Mouse (Mus musculus) thymus, adult 2 months (tissue): ENCODE data around the gene Fam8a1. TPM values are rescaled to one million over a fixed set of nuclear protein-coding genes. Genes with fewer than 3 reads are reported as not detected.

Experiments used
- DNase-seq: peaks from one replicate; pipeline ENCODE4 v3.0.0; 2021
- H3K27ac ChIP-seq: fragments of 200-500 bp; 2 replicates; pipeline ENCODE4 v1.5.1; 2012; ENCODE audit warnings: low read length, control low read depth; ENCODE audit not compliant: control insufficient read depth, insufficient read depth
- H3K27me3 ChIP-seq: fragments of 200-500 bp; 2 replicates; pipeline ENCODE4 v1.6.1; 2012; ENCODE audit warnings: mild to moderate bottlenecking, low read length, moderate library complexity, mixed read lengths; ENCODE audit not compliant: control insufficient read depth, insufficient read depth
- H3K36me3 ChIP-seq: fragments of 200-500 bp; 2 replicates; pipeline ENCODE4 v1.6.1; 2012; ENCODE audit warnings: mild to moderate bottlenecking, low read length, moderate library complexity; ENCODE audit not compliant: control insufficient read depth, insufficient read depth
- H3K4me1 ChIP-seq: fragments of 200-500 bp; replicated peaks from 2 replicates; pipeline ENCODE4 v1.6.1; 2012; ENCODE audit warnings: low read length; ENCODE audit not compliant: control insufficient read depth, insufficient read depth
- H3K4me3 ChIP-seq: fragments of 200-500 bp; 2 replicates; pipeline ENCODE4 v1.5.1; 2012; ENCODE audit warnings: mild to moderate bottlenecking, low read length, control low read depth, moderate library complexity; ENCODE audit not compliant: control insufficient read depth, insufficient read depth
- CTCF ChIP-seq: fragments of 200-500 bp; IDR thresholded peaks from 2 replicates; pipeline ENCODE4 v1.5.1; 2012; ENCODE audit warnings: mild to moderate bottlenecking, control low read depth, low read length, moderate library complexity, borderline replicate concordance; ENCODE audit not compliant: control insufficient read depth, poor library complexity, insufficient read depth; ENCODE audit errors: extremely low read depth
- POLR2A ChIP-seq: fragments of 200-500 bp; IDR thresholded peaks from 2 replicates; pipeline ENCODE4 v1.6.1; 2012; ENCODE audit warnings: mild to moderate bottlenecking, low read length, control low read depth, moderate library complexity; ENCODE audit not compliant: control insufficient read depth, poor library complexity, insufficient read depth; ENCODE audit errors: extremely low read depth
- WGBS: fragments of 180-500 bp; shearing (Covaris S2); methylation state at CpG from one replicate; pipeline ENCODE4 v1.1.7; 2018; 5-methylcytosine and 5-hydroxymethylcytosine counted together
- polyA plus RNA-seq: library from polyadenylated mRNA; depleted of rRNA; stranded (reverse); fragments of >200 nt; gene quantifications from 2 replicates; pipeline ENCODE4 v1.2.3, GENCODE M21; 2012

Fam8a1 gene
- polyA plus RNA-seq, 1 experiment = 16.0 TPM

GRCm38 (mm10) chr13:46715976-46716639 lies 46.8 kb downstream of the Fam8a1 start:
- H3K4me1 ChIP-seq = peaks cover 2% of the 10 kb centered on the region
- peaks cover 41% of the 10 kb centered on the region for H3K36me3 ChIP-seq
- H3K27ac ChIP-seq = no peak overlapping the region
- no peak for TF ChIP-seq POLR2A
- TF ChIP-seq CTCF = no peak
- WGBS = 52% methylated on average over 3 of the region's 3 CpGs
- no peak for DNase-seq
- H3K27me3 ChIP-seq = no peaks in the 10 kb centered on the region
- no peak overlapping the region for H3K4me3 ChIP-seq

DNA sequence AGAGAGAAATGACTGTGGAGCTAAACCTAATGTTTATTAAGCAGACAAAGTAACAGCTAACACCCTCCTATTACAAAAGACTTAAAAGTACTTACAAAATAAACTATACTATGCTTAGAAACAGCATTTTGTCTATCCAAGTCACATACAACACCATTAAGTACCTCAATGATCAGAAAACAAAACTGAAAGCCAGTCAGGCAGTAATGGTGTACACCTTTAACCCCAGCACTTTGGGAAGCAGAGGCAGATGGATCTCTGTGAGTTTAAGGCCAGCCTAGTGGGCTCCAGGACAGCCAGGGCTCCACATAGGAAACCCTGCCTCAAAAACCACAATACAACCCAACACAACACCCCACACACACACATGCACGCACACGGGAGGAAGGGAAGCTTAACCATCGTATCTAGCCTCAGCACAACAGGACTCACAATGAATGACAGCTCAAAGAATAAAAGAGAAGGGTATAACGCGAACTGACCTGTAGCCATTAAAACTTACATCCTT lies 49.6 kb downstream of the Fam8a1 start:
- no peak for DNase-seq
- no peak for TF ChIP-seq POLR2A
- TF ChIP-seq CTCF = no peak
- Histone ChIP-seq H3K27ac (peak overlapping the region; percentile 15; the same call in 1 of the 2 replicates), H3K27me3 (no peaks in the 10 kb centered on the region), H3K36me3 (peaks cover 18% of the 10 kb centered on the region), H3K4me1 (peaks cover 2% of the 10 kb centered on the region), H3K4me3 (no peak overlapping the region)
- whole genome bisulfite sequencing = 49% methylated on average over 5 of the region's 5 CpGs

DNA sequence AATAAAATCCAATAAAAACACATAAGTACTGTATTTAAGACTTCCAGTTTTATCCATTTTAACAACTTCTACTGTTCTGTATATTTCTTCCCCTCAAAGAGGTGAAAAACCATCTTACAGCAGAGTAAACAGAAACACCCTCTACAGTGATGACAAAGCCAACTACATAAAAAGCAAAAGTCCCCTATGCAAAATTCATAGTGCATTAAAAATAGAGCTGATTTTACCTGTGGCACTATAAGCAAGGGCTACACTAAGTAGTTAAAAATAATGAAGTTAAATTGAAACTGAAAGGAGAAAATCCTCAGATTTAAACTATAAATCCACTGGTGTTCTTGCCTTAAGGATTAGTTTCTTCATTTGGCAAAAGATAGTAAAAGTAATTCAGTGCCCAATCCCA lies 51.7 kb downstream of the Fam8a1 start:
- Histone ChIP-seq H3K4me1 (peaks cover 5% of the 10 kb centered on the region), H3K36me3 (peaks cover 11% of the 10 kb centered on the region), H3K27ac (no peak overlapping the region), H3K4me3 (no peak overlapping the region), H3K27me3 (no peaks in the 10 kb centered on the region)
- no peak for DNase-seq
- TF ChIP-seq CTCF (no peak), POLR2A (no peak)

DNA sequence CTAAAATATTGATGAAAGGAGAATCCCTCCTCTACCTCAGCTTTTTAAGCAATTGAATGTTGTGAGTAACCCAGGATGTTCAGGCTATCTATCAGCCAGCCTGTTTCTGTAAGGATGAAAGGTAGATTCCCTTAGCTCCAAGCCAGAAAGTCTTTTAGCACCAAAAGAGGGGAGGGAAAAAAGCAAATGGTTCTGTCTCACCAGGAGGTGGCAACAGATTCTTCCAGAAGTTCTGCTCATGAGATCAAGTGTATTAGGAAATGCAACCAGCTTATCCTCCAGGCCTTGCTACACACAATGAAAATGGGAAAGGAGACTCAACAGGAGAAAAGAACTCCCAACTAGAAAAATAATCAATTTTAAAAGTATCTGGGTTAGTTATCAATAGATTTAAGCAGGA lies 55.0 kb downstream of the Fam8a1 start:
- DNase-seq = no peak
- H3K4me1 ChIP-seq = peaks cover 2% of the 10 kb centered on the region
- H3K36me3 ChIP-seq = no peaks in the 10 kb centered on the region
- H3K4me3 ChIP-seq = no peak overlapping the region
- TF ChIP-seq POLR2A = no peak
- H3K27me3 ChIP-seq = no peaks in the 10 kb centered on the region
- H3K27ac ChIP-seq = peak overlapping the region; percentile 67; the same call in 1 of the 2 replicates

DNA sequence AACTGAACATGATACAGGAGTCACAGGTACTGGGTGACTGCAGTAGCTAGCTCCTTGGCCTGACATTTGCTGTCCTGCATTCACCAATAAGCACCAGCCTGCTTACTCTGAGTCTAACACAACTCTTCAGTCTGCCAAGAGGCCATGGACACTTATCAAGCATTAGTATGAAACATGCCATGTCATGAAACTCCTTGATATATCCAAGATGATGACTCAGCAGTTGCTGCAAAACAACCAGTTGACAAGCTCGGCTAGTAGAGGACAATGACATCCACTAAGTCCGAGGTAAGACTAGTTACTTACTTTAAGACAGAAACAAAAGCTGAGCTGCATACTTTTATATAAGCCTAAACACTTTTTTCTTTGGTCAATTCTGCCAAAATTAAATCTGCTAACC lies 55.9 kb downstream of the Fam8a1 start:
- H3K4me3 ChIP-seq = no peak overlapping the region
- no peaks in the 10 kb centered on the region for H3K36me3 ChIP-seq
- H3K4me1 ChIP-seq = peaks cover 2% of the 10 kb centered on the region
- no peak for DNase-seq
- H3K27me3 ChIP-seq = no peaks in the 10 kb centered on the region
- TF ChIP-seq POLR2A (no peak), CTCF (no peak)
- H3K27ac ChIP-seq = 0 out of 2 replicates have a peak overlapping the region, but pooled peaks have one; percentile 35
- WGBS = 7% methylated on average over 2 of the region's 2 CpGs

GRCm38 (mm10) chr13:46726288-46727037 lies 57.1 kb downstream of the Fam8a1 start:
- Histone ChIP-seq H3K27ac (peak overlapping the region; percentile 44; the same call in 1 of the 2 replicates), H3K4me1 (peaks cover 2% of the 10 kb centered on the region), H3K27me3 (no peaks in the 10 kb centered on the region), H3K36me3 (no peaks in the 10 kb centered on the region), H3K4me3 (peak overlapping the region; percentile 69)
- TF ChIP-seq POLR2A (no peak), CTCF (no peak)
- peak; percentile 51 for DNase-seq
- 1% methylated on average over 30 of the region's 30 CpGs for WGBS
